Mouse (Mus musculus): Measurements from ENCODE around the gene Hpse2.

Gene Hpse2

GRCm38 (mm10) chr19:43174812-43175211, 213.3 kb downstream of the Hpse2 start:
- DNase-seq (ENCODE audit: low read depth, low spot score), result no peak

GRCm38 (mm10) chr19:43156085-43156484, 232.1 kb downstream of the Hpse2 start:
- no peak for DNase-seq (ENCODE audit: low read depth, low spot score)

GRCm38 (mm10) chr19:43155582-43155981, 232.6 kb downstream of the Hpse2 start:
- DNase-seq (ENCODE audit: low read depth, low spot score), result no peak

- no peak for DNase-seq (ENCODE audit: low read depth, low spot score)
Observed at GRCm38 (mm10) chr19:43147901-43148300, 240.3 kb downstream of the Hpse2 start.

- DNase-seq (ENCODE audit: low read depth, low spot score), result no peak
Observed at GRCm38 (mm10) chr19:43146820-43147219, 241.3 kb downstream of the Hpse2 start.

GRCm38 (mm10) chr19:43141646-43142045, 246.5 kb downstream of the Hpse2 start:
- peak; percentile 17 for DNase-seq (ENCODE audit: low read depth, low spot score)

- no peak for DNase-seq (ENCODE audit: low read depth, low spot score)
Observed at GRCm38 (mm10) chr19:43109796-43110195, 278.4 kb downstream of the Hpse2 start.

GRCm38 (mm10) chr19:43096915-43097314, 291.2 kb downstream of the Hpse2 start:
- DNase-seq (ENCODE audit: low read depth, low spot score), result no peak

- no peak for DNase-seq (ENCODE audit: low read depth, low spot score)
Observed at GRCm38 (mm10) chr19:43087216-43087615, 300.9 kb downstream of the Hpse2 start.

- DNase-seq (ENCODE audit: low read depth, low spot score), result peak; percentile 2
Observed at GRCm38 (mm10) chr19:43064155-43064554, 324.0 kb downstream of the Hpse2 start.

- no peak for DNase-seq (ENCODE audit: low read depth, low spot score)
Observed at GRCm38 (mm10) chr19:43044506-43044905, 343.6 kb downstream of the Hpse2 start.

- no peak for DNase-seq (ENCODE audit: low read depth, low spot score)
Observed at GRCm38 (mm10) chr19:43042721-43043120, 345.4 kb downstream of the Hpse2 start.

GRCm38 (mm10) chr19:43042211-43042610, 345.9 kb downstream of the Hpse2 start:
- no peak for DNase-seq (ENCODE audit: low read depth, low spot score)

GRCm38 (mm10) chr19:43036381-43036780, 351.8 kb downstream of the Hpse2 start:
- DNase-seq (ENCODE audit: low read depth, low spot score), result peak; percentile 15

GRCm38 (mm10) chr19:43027305-43027704, 360.9 kb downstream of the Hpse2 start:
- DNase-seq (ENCODE audit: low read depth, low spot score), result peak; percentile 32

GRCm38 (mm10) chr19:43022611-43023173, 365.5 kb downstream of the Hpse2 start:
- DNase-seq (ENCODE audit: low read depth, low spot score), result peak; percentile 60

GRCm38 (mm10) chr19:43018792-43019191, 369.4 kb downstream of the Hpse2 start:
- DNase-seq (ENCODE audit: low read depth, low spot score), result no peak

- no peak for DNase-seq (ENCODE audit: low read depth, low spot score)
Observed at GRCm38 (mm10) chr19:42996406-42996805, 391.7 kb downstream of the Hpse2 start.

GRCm38 (mm10) chr19:42988833-42989232, 399.3 kb downstream of the Hpse2 start:
- DNase-seq (ENCODE audit: low read depth, low spot score), result no peak

- DNase-seq (ENCODE audit: low read depth, low spot score), result no peak
Observed at GRCm38 (mm10) chr19:42986315-42986701, 401.8 kb downstream of the Hpse2 start.

GRCm38 (mm10) chr19:42985372-42986314, 402.5 kb downstream of the Hpse2 start:
- peak; percentile 24 for DNase-seq (ENCODE audit: low read depth, low spot score)

- DNase-seq (ENCODE audit: low read depth, low spot score), result no peak
Observed at GRCm38 (mm10) chr19:42980537-42980936, 407.6 kb downstream of the Hpse2 start.

- peak; percentile 17 for DNase-seq (ENCODE audit: low read depth, low spot score)
Observed at GRCm38 (mm10) chr19:42977938-42978337, 410.2 kb downstream of the Hpse2 start.
